Mouse (Mus musculus) liver, embryonic 14.5 days (tissue): ENCODE data around the gene Fam83b.

Experiments used
- CTCF ChIP-seq: IDR thresholded peaks from 2 replicates; pipeline ENCODE4 v1.5.1; 2016; ENCODE audit warnings: antibody characterized with exemption, low read depth, control low read depth
- EP300 ChIP-seq: IDR thresholded peaks from 2 replicates; pipeline ENCODE4 v1.6.1; 2016; ENCODE audit warnings: antibody characterized with exemption, low read depth

DNA sequence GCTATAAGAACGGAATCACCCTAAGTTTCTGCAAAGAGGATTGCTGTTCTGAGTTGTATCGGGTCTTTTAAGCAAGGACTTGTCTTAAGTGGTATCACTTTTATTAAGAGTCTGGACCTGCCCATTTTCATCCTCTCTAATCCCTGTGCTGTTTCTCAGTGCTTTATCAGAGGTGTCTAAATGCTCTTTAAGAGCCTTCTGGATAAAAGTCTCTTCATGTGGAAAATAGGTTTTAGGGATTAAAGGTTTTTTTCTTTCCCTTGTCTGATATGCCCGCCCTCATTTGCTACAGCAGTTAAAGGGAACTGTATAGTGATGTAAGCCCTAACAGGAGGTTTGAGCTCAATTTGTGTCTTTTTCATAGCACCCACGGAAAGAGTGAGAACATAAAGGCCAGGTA lies 97.4 kb downstream of the Fam83b start:
- TF ChIP-seq CTCF (no peak), EP300 (no peak)
